Mouse (Mus musculus): ENCODE measurements around the gene Ctsq. TPM values are rescaled to one million over a fixed set of nuclear protein-coding genes. Genes with fewer than 3 reads are reported as not detected.
"Not testable (repeated sequence)": the region's sequence is repeated elsewhere in the genome, so short reads cannot be mapped to it uniquely, and the experiment has no call there.

Ctsq gene
- total RNA-seq (2021), result not detected
- long read RNA-seq, experiment 1, result 0 reads
- long read RNA-seq, experiment 2, result 0 reads

DNA sequence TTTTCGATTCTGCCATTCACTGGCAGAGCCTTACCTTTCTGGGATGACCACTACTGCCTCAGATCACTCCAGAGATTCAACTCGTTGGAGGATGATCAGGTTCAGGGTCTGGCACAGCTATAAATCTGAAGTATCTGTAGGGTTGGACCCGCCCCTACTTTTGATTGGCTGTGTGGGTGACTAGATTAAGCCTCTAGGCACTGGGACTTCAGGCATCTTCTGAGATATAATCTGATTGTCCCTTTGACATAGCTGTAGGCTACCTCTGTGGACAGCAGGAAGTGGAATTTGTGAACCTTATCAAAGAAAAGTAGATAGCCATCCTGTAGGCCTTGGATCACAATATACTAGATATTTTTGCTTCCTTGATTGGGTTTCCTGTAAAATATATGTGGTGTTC is at the start of gene Ctsq:
TSS of gene Ctsq (minus strand) at position 101 of the 400 bp plus-strand sequence.
- H3K27ac ChIP-seq, result no peak within 1 kb of the TSS
- no peak for TF ChIP-seq CTCF (conservative IDR thresholded peaks at IDR 0.05)
- H3K4me3 ChIP-seq, result no peak within 1 kb of the TSS
- no peak for DNase-seq (ENCODE audit: low spot score in 2 of 2)

DNA sequence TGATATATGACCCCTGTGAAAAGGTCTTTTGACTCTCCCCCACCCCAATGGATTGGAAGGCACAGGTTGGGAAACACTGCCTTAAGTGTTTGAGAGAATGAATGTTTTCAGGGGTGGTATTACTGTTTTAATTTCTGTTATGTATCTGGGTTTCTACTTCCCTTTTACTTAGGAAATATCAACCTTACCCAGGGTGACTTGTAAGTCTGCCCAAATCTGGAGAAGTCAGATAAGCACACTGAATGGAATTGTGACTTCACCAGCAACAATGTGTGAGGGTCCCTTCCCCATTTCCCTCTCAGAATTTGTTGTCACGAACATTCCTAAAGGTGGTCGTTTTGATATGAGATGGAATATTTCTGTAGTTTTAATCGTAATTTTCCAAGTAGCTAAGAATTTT is 17.6 kb downstream of the Ctsq start:
- Histone ChIP-seq H3K27ac (no peak overlapping the region), H3K4me3 (no peak overlapping the region)
- no peak for DNase-seq (ENCODE audit: low spot score in 2 of 2)
- TF ChIP-seq CTCF (conservative IDR thresholded peaks at IDR 0.05), result no peak

DNA sequence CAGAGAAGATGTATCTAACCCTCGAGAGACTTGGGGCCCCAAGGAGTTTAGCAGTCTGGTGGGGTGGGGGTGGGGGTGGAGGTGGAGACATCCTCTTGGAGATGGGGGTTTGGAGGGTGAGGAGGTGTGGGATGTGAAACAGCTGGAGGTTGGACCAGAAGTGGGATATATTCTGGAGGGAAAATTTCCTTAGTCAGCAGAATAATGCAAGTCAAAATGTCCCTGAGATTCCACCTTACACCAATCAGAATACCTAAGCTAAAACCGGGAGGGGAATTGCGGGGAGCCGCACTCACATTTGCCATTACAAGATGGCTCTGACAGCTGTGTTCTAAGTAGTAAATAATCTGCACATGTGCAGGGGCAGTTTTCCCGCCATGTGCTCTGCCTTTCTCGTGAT is 18.6 kb downstream of the Ctsq start:
- no peak overlapping the region for H3K4me3 ChIP-seq
- TF ChIP-seq CTCF (conservative IDR thresholded peaks at IDR 0.05), result no peak

DNA sequence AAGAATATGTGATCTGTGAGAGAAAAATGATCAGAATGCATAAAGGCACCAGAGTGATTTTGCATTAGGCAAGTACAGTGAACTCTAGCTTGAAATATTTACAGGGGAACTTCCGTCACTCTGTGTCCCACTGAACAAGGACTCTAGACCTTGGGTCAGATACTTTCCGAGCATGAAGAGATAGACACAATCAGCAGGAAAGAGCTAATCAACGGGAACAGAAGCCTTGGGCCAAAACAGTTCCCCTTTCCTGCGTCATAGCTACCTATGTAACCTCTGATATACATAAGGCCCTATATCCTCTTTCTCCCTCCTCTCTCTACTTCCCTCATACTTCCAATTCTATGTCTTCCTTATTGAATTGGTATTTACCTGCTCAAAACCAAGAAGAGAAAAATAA is 30.3 kb downstream of the Ctsq start:
- no peak overlapping the region for H3K4me3 ChIP-seq
- TF ChIP-seq CTCF (conservative IDR thresholded peaks at IDR 0.05), result no peak
- DNase-seq (ENCODE audit: low spot score in 2 of 2), result no peak
- H3K27ac ChIP-seq, result no peak overlapping the region

More for the DNA sequence above, 18.6 kb downstream of the Ctsq start:
- DNase-seq (ENCODE audit: low spot score in 2 of 2), result no peak
- no peak overlapping the region for H3K27ac ChIP-seq

DNA sequence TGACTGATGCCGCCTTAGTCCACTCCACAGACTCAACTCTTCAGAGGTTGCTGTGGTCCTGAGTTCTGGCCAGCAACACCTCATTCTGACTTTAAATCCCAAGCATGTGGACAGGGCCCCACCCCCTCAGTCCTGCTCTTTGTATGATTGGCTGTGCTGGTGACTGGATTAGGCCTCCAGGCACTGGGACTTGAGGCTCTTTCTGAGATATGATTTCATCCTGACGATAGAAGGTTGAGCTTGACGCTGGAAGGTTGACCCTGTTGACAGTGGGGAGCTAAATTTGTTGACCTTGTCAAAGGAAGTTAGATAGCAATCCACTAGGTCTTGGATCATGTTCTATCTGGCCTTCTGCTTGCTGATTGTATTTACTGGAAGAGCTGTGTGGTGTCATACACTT is 34.6 kb downstream of the Ctsq start, which contains the start of gene Ctsj:
TSS of gene Ctsj (minus strand) at position 101 of the 400 bp plus-strand sequence.
- TF ChIP-seq CTCF (conservative IDR thresholded peaks at IDR 0.05), result no peak
- Histone ChIP-seq H3K4me3 (no peak within 1 kb of the TSS), H3K27ac (no peak within 1 kb of the TSS)
- no peak for DNase-seq (ENCODE audit: low spot score in 2 of 2)

DNA sequence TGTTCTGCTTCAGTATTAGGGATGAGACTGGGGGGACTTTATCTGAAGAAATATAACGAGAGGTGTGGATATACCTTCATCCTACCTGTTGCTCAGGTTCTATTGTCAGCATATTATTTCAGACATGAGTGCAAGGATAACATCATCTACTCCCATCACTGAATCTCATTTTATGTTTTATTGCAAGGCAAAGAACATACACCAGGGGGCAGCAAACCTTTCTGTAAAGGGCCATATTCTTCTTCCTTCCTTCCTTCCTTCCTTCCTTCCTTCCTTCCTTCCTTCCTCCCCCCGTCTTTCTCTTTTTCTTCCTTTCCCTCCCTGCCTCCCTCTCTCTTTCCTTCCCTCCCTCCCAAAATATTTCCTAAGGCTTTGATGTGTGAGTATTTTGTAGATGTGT is 42.8 kb downstream of the Ctsq start:
- DNase-seq (ENCODE audit: low spot score in 2 of 2), result no peak
- H3K27ac ChIP-seq, result no peak overlapping the region
- no peak for TF ChIP-seq CTCF (conservative IDR thresholded peaks at IDR 0.05)
- no peak overlapping the region for H3K4me3 ChIP-seq

DNA sequence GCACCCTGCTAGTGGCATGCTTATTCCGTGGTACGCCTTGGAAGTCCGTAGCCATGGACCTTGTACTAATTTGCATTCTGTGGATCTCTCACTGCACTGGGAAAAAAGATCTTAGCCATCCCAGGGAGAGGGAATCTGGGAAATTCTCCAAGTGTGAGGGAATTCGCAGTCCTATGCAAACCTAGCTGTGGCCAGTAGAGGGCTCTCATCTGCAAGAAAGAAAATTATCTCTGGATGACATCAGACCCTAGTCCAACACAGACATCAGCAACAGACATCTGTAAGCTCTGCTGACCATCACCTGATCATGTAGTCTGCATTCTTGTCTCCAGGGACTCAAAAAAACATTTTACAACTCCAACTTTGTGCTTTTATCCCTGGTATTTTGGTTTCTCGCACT is 53.5 kb downstream of the Ctsq start:
- not testable (repeated sequence) for H3K4me3 ChIP-seq; DNase-seq (ENCODE audit: low spot score in 2 of 2); H3K27ac ChIP-seq

Other genes starting within 250 kb of the Ctsq start
- gene Ctsll3, start 237.8 kb downstream of the Ctsq start, total RNA-seq (2021), result not detected
- gene 4930486L24Rik, start 176.2 kb downstream of the Ctsq start, total RNA-seq (2021), result not detected
- gene Gm49392, start 143.7 kb downstream of the Ctsq start, total RNA-seq (2021), result not detected
- 1 to 10 TPM in 1 of 2 experiments, under 1 TPM in 1; 0.83 to 1.8 TPM for gene Ctla2b, start 143.2 kb downstream of the Ctsq start, total RNA-seq (2021)
- gene Tpbpb, start 135.8 kb downstream of the Ctsq start, total RNA-seq (2021), result not detected
- gene Gm49393, start 105.0 kb downstream of the Ctsq start, total RNA-seq (2021), result not detected
- gene Gm49391, start 104.1 kb downstream of the Ctsq start, total RNA-seq (2021), result not detected
- 10 to 100 TPM; 11.8 to 13.9 TPM for gene Ctla2a, start 104.0 kb downstream of the Ctsq start, total RNA-seq (2021)
- gene Tpbpa, start 98.6 kb downstream of the Ctsq start, total RNA-seq (2021), result not detected
- not detected for gene Ctsj, start 34.7 kb downstream of the Ctsq start, total RNA-seq (2021)
- not detected for gene Ctsr, start 123.6 kb upstream of the Ctsq start, total RNA-seq (2021)
- gene Cts6, start 162.8 kb upstream of the Ctsq start, total RNA-seq (2021), result not detected
- not detected for gene Cts8, start 214.7 kb upstream of the Ctsq start, total RNA-seq (2021)
- not detected for gene Gm49398, start 248.2 kb upstream of the Ctsq start, total RNA-seq (2021)